Mouse (Mus musculus): ENCODE results near the gene Epha1. TPM values are rescaled to one million over a fixed set of nuclear protein-coding genes. Genes with fewer than 3 reads are reported as not detected.

Epha1 gene
- polyA plus RNA-seq, 1 experiment from 2014 or later, result 0.94 TPM

DNA sequence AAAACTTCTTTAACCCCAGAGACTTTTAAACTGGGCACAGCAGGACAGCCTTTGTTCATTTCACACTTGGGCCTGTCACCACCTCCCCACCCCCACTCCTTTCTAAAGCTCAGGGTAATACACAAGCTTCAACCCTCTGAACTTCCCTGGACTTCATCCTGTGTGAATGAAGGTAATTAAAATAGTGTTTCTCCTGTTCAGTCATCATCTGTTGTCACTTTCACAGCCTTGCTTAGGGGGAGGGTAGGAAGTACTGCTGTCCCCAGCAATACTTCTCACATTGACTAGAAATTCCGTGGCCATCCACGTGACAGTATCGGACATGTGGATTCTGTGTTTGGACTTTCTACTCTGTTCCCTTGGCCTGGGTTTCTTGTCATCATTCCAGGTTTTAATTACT is 3.2 kb downstream of the Epha1 start:
- Histone ChIP-seq H3K36me3 (ENCODE audit: control insufficient read depth, insufficient read depth, low read length) (no peaks in the 10 kb centered on the region), H3K27me3 (ENCODE audit: control insufficient read depth, insufficient read depth, low read depth, low read length) (peaks cover 4% of the 10 kb centered on the region), H3K9ac (ENCODE audit: low read depth, low read length) (no peak overlapping the region), H3K4me3 (ENCODE audit: low read depth, low read length) (no peak overlapping the region), H3K4me1 (ENCODE audit: control insufficient read depth, insufficient read depth, low read length) (peaks cover 10% of the 10 kb centered on the region), H3K9me3 (replicated peaks; ENCODE audit: control insufficient read depth, low read length, poor library complexity, severe bottlenecking) (no peaks in the 10 kb centered on the region), H3K4me2 (ENCODE audit: low read length) (no peak overlapping the region), H3K27ac (ENCODE audit: low read length) (no peak overlapping the region)
- 2% methylated on average over 3 of the region's 3 CpGs for WGBS
- no peak for ATAC-seq

DNA sequence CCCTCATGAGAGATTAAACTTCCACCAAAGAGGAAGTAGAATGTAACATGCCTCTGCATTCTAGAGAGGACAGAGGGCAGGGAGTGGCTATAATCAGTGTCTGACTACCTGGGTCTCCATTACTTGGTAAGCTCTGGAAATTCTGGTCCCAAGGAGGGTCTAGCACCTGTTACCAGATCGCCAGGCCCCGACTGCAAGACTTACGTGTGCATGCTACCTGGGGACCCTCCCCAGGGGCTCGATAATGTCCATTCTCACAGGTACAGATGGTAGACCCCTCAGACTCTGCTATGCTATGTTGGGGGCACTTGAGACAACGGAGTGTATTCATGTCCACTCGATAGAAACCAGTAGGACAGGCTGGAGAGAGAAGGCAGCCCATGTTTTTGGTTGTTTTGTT is 7.9 kb downstream of the Epha1 start:
- Histone ChIP-seq H3K4me3 (ENCODE audit: low read depth, low read length) (no peak overlapping the region), H3K9me3 (replicated peaks; ENCODE audit: control insufficient read depth, low read length, poor library complexity, severe bottlenecking) (no peaks in the 10 kb centered on the region), H3K27ac (ENCODE audit: low read length) (no peak overlapping the region), H3K36me3 (ENCODE audit: control insufficient read depth, insufficient read depth, low read length) (no peaks in the 10 kb centered on the region), H3K4me1 (ENCODE audit: control insufficient read depth, insufficient read depth, low read length) (no peaks in the 10 kb centered on the region), H3K9ac (ENCODE audit: low read depth, low read length) (no peak overlapping the region), H3K27me3 (ENCODE audit: control insufficient read depth, insufficient read depth, low read depth, low read length) (no peaks in the 10 kb centered on the region), H3K4me2 (ENCODE audit: low read length) (no peak overlapping the region)
- ATAC-seq, result no peak
- WGBS, result 94% methylated on average over 6 of the region's 6 CpGs

DNA sequence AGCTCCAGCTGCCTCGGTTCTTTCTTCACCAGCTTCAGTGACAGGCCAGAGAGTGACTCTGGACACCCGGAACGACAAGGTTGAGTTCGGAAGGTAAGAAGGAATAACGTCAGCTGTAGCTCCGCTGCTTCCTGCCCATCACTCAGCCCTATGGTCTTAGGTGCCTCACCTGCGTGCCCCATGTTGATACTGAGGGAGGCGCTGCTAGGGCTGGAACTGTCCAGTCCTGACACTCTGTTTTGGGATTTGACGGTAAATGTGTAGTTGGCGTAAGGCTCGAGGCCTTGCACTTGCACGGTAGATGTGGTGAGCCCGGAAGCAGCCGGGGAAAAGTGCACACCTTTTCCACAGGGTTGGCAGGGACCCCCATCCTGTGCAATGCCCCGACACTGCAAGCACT is 8.5 kb downstream of the Epha1 start:
- H3K4me1 ChIP-seq (ENCODE audit: control insufficient read depth, insufficient read depth, low read length), result no peaks in the 10 kb centered on the region
- H3K9me3 ChIP-seq (replicated peaks; ENCODE audit: control insufficient read depth, low read length, poor library complexity, severe bottlenecking), result no peaks in the 10 kb centered on the region
- no peak overlapping the region for H3K27ac ChIP-seq (ENCODE audit: low read length)
- WGBS, result 92% methylated on average over 15 of the region's 15 CpGs
- H3K4me3 ChIP-seq (ENCODE audit: low read depth, low read length), result no peak overlapping the region
- H3K36me3 ChIP-seq (ENCODE audit: control insufficient read depth, insufficient read depth, low read length), result no peaks in the 10 kb centered on the region
- no peak overlapping the region for H3K9ac ChIP-seq (ENCODE audit: low read depth, low read length)
- H3K27me3 ChIP-seq (ENCODE audit: control insufficient read depth, insufficient read depth, low read depth, low read length), result no peaks in the 10 kb centered on the region
- no peak for ATAC-seq
- no peak overlapping the region for H3K4me2 ChIP-seq (ENCODE audit: low read length)

DNA sequence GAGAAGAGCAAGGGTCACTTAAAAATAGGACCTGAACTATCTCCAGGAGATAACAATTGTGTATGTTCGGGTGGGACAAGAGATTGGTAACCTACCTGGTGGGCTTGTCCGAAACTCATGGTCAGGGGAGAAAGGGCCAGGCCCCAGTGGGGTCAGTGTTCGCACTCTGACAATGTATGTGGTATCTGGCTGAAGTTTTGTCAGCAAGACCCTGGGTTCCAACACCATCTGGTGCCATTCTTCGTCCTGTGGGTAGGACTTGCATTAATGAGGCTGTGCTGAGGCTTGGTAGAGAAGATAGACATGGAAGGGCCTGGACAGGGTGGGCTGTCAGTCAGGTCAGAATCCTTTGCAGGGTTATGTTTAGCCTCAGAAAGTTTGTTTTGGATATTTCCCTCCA is 9.0 kb downstream of the Epha1 start:
- Histone ChIP-seq H3K9ac (ENCODE audit: low read depth, low read length) (no peak overlapping the region), H3K4me1 (ENCODE audit: control insufficient read depth, insufficient read depth, low read length) (no peaks in the 10 kb centered on the region), H3K27me3 (ENCODE audit: control insufficient read depth, insufficient read depth, low read depth, low read length) (no peaks in the 10 kb centered on the region), H3K4me3 (ENCODE audit: low read depth, low read length) (no peak overlapping the region), H3K36me3 (ENCODE audit: control insufficient read depth, insufficient read depth, low read length) (no peaks in the 10 kb centered on the region), H3K4me2 (ENCODE audit: low read length) (no peak overlapping the region), H3K27ac (ENCODE audit: low read length) (no peak overlapping the region), H3K9me3 (replicated peaks; ENCODE audit: control insufficient read depth, low read length, poor library complexity, severe bottlenecking) (no peaks in the 10 kb centered on the region)
- no peak for ATAC-seq
- 92% methylated on average over 4 of the region's 4 CpGs for WGBS

DNA sequence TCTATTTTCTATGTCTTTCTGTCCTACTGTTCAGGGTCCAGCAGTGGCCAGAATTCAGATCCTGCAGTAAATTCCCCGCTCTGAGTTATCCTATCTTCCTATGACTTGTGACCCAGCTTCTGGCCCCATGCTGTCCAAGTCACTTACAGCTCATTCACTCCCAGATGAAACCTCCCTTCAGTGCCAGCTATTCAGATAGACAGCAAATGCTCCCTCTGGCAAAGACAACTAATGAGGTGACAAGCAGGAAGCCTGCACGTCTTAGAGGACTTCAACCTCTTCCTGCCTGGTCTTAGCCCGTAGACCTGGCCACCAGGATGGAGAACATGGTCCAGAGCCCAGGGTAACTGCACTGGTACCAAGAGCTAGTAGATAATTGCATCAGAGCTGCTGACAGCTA is 10.1 kb downstream of the Epha1 start:
- Histone ChIP-seq H3K4me3 (ENCODE audit: low read depth, low read length) (no peak overlapping the region), H3K9me3 (replicated peaks; ENCODE audit: control insufficient read depth, low read length, poor library complexity, severe bottlenecking) (no peaks in the 10 kb centered on the region), H3K4me2 (ENCODE audit: low read length) (no peak overlapping the region), H3K4me1 (ENCODE audit: control insufficient read depth, insufficient read depth, low read length) (no peaks in the 10 kb centered on the region), H3K27ac (ENCODE audit: low read length) (no peak overlapping the region), H3K27me3 (ENCODE audit: control insufficient read depth, insufficient read depth, low read depth, low read length) (no peaks in the 10 kb centered on the region), H3K36me3 (ENCODE audit: control insufficient read depth, insufficient read depth, low read length) (peaks cover 6% of the 10 kb centered on the region; the same call in 1 of the 2 replicates), H3K9ac (ENCODE audit: low read depth, low read length) (no peak overlapping the region)
- WGBS, result 57% methylated on average over 3 of the region's 3 CpGs
- no peak for ATAC-seq

DNA sequence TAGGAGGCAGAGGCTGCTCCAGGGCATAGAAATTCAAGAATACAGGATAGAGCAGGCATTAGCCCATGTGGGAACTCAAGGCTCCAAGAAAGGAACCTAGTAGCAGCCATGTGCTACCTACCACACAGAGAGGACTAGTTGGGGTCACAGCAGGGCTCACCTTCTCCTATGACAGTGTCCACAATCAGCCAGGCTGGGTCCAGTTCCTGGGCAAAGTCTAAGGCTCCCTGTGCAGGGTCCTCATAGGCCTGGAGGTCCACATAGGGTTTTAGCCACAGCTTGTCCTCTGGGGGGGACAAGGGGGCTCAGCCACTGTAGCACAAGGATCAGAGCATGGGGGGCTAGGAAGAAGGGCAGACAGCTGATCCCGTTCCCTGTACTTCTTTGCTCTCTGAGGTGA is 10.6 kb downstream of the Epha1 start:
- no peak for ATAC-seq
- no peaks in the 10 kb centered on the region for H3K27me3 ChIP-seq (ENCODE audit: control insufficient read depth, insufficient read depth, low read depth, low read length)
- H3K9ac ChIP-seq (ENCODE audit: low read depth, low read length), result no peak overlapping the region
- WGBS, result 43% methylated on average over 1 of the region's 1 CpGs
- H3K27ac ChIP-seq (ENCODE audit: low read length), result no peak overlapping the region
- no peak overlapping the region for H3K4me2 ChIP-seq (ENCODE audit: low read length)
- H3K4me3 ChIP-seq (ENCODE audit: low read depth, low read length), result no peak overlapping the region
- no peaks in the 10 kb centered on the region for H3K4me1 ChIP-seq (ENCODE audit: control insufficient read depth, insufficient read depth, low read length)
- no peaks in the 10 kb centered on the region for H3K9me3 ChIP-seq (replicated peaks; ENCODE audit: control insufficient read depth, low read length, poor library complexity, severe bottlenecking)
- H3K36me3 ChIP-seq (ENCODE audit: control insufficient read depth, insufficient read depth, low read length), result peaks cover 9% of the 10 kb centered on the region; the same call in 1 of the 2 replicates

DNA sequence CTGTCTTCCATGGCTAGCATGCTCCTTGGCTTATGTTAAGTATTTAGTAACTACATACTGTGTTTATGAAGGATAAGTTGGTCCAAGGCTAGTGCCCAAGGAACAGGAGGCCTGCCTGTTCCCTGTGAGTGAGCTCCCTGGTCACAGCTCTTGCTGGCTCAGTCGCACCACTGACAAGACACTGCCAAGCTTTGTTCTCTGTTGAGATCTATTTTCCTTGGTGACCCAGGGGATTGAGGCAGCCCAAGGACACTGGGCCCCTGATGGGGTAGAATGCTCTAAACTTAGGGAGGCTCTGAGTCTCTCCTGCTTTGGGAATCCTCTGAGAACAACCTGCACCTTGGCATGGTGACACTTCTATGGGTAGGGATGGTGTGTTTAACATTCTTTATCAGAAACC is 11.0 kb downstream of the Epha1 start:
- peaks cover 9% of the 10 kb centered on the region; the same call in 1 of the 2 replicates for H3K36me3 ChIP-seq (ENCODE audit: control insufficient read depth, insufficient read depth, low read length)
- 50% methylated on average over 1 of the region's 1 CpGs for whole genome bisulfite sequencing
- no peak overlapping the region for H3K4me3 ChIP-seq (ENCODE audit: low read depth, low read length)
- H3K27ac ChIP-seq (ENCODE audit: low read length), result no peak overlapping the region
- no peaks in the 10 kb centered on the region for H3K9me3 ChIP-seq (replicated peaks; ENCODE audit: control insufficient read depth, low read length, poor library complexity, severe bottlenecking)
- no peak overlapping the region for H3K9ac ChIP-seq (ENCODE audit: low read depth, low read length)
- H3K4me1 ChIP-seq (ENCODE audit: control insufficient read depth, insufficient read depth, low read length), result no peaks in the 10 kb centered on the region
- H3K27me3 ChIP-seq (ENCODE audit: control insufficient read depth, insufficient read depth, low read depth, low read length), result no peaks in the 10 kb centered on the region
- H3K4me2 ChIP-seq (ENCODE audit: low read length), result no peak overlapping the region
- no peak for ATAC-seq

DNA sequence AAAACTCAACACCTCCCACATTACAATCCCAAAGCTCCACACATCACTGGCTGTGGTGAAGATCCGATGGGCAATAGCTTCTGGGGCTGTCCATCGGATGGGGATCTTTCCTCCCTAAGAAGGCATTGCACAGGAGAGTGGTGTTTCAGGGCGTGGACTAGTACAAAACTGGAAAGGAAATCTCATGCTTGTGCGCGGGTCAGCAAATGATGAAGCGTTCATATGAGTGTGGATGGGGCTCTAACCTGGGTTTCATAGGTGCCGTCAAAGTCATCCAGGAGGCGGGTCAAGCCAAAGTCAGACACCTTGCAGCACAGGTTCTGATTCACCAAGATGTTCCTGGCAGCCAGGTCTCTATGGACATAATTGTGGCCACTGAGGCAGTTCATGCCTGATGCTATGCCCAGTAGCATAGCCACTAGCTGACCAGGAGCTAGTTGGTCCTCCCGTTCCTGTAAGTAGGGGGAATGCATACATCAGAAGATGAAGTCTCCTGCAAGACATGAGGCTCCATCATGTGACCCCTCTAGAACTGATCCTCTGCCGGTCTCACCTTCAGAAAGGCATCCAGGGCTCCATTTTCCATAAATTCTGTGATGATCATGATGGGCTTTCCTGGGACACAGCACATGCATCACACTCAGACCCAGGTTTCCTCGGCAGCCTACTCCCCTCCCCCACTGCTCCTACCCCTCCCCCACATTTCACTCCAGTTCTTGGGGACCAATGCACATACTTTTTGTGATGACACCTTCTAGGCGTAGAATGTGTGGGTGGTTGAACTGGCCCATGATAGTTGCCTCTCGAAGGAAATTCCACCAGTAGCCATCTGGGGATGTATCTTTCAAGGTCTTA is 11.8 kb downstream of the Epha1 start:
- H3K4me3 ChIP-seq (ENCODE audit: low read depth, low read length), result no peak overlapping the region
- H3K27ac ChIP-seq (ENCODE audit: low read length), result no peak overlapping the region
- no peak for ATAC-seq
- peaks cover 10% of the 10 kb centered on the region for H3K36me3 ChIP-seq (ENCODE audit: control insufficient read depth, insufficient read depth, low read length)
- no peaks in the 10 kb centered on the region for H3K4me1 ChIP-seq (ENCODE audit: control insufficient read depth, insufficient read depth, low read length)
- no peak overlapping the region for H3K4me2 ChIP-seq (ENCODE audit: low read length)
- H3K27me3 ChIP-seq (ENCODE audit: control insufficient read depth, insufficient read depth, low read depth, low read length), result no peaks in the 10 kb centered on the region
- 93% methylated on average over 13 of the region's 13 CpGs for WGBS
- no peak overlapping the region for H3K9ac ChIP-seq (ENCODE audit: low read depth, low read length)
- no peaks in the 10 kb centered on the region for H3K9me3 ChIP-seq (replicated peaks; ENCODE audit: control insufficient read depth, low read length, poor library complexity, severe bottlenecking)

DNA sequence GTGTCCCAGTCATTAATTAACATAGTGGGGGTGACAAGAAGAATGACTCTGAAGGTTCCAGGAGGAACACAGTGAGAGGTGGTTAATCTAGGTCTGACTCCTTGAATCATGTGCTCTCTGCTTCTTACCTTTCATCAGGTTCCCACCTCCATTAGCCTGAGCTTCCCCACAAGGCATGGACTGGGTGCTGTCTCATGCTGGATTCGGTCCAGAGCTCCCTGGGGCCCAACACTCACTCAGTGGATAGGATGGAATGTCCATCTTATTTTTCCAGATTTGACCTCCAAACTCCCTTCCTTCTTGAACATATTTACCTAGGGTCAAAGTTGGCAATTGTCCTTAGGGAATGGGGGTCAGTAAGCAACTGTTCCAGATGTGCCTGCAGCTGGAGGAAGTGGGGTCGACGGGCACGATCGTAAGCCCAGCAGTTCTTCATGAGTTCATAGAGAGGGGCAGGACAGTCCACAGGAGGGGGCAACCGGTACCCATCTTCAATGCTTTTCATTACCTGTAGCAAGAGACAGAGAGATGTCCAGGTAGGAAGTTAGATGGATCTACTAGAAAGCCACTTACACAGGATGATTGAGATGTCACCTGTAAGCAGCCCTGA is 12.7 kb downstream of the Epha1 start:
- Histone ChIP-seq H3K36me3 (ENCODE audit: control insufficient read depth, insufficient read depth, low read length) (peaks cover 12% of the 10 kb centered on the region), H3K4me3 (ENCODE audit: low read depth, low read length) (no peak overlapping the region), H3K27ac (ENCODE audit: low read length) (no peak overlapping the region), H3K9ac (ENCODE audit: low read depth, low read length) (no peak overlapping the region), H3K27me3 (ENCODE audit: control insufficient read depth, insufficient read depth, low read depth, low read length) (no peaks in the 10 kb centered on the region), H3K4me2 (ENCODE audit: low read length) (no peak overlapping the region), H3K9me3 (replicated peaks; ENCODE audit: control insufficient read depth, low read length, poor library complexity, severe bottlenecking) (no peaks in the 10 kb centered on the region), H3K4me1 (ENCODE audit: control insufficient read depth, insufficient read depth, low read length) (no peaks in the 10 kb centered on the region)
- WGBS, result 97% methylated on average over 6 of the region's 6 CpGs
- no peak for ATAC-seq

Data from midbrain, embryonic 16.5 days (tissue).